25 mouse cellular contexts compared by ENCODE assay signal in genomic region chr16:90465154-90465553, GRCm38 (mm10).
DNase-seq lines count a peak whose midpoint lies in the region; ATAC-seq and TF ChIP-seq lines count a peak whose summit lies in the region.
"Had no signal": no experiment of that assay in that cellular context is flagged by ENCODE, and none has a peak within 500 bp of the region (broad histone marks: within the 10 kb centered on the region; RNA-seq: fewer than 3 reads in every experiment).

No protein-coding gene starts in this region.

- no peak overlapping the region for H3K4me3 ChIP-seq in heart, embryonic 16.5 days (ENCODE audit: low read length)
- no peak overlapping the region for H3K4me3 ChIP-seq in heart, embryonic 11.5 days (ENCODE audit: low read depth, low read length)
- H3K4me3 ChIP-seq in lung, postnatal 0 days (ENCODE audit: low read depth, low read length) = no peak overlapping the region
- H3K4me3 ChIP-seq: forebrain, embryonic 10.5 days; forebrain, embryonic 13.5 days; heart, embryonic 12.5 days had no signal

- 73% methylated on average over 5 of the region's 5 CpGs for WGBS in heart, embryonic 16.5 days
- 79% methylated on average over 5 of the region's 5 CpGs for WGBS in heart, embryonic 11.5 days (ENCODE audit: insufficient replicate concordance)
- 66% methylated on average over 5 of the region's 5 CpGs for WGBS in lung, postnatal 0 days

- H3K9me3 ChIP-seq in heart, embryonic 16.5 days (replicated peaks; ENCODE audit: control insufficient read depth, low read length) = peaks cover 8% of the 10 kb centered on the region
- H3K9me3 ChIP-seq in heart, embryonic 11.5 days (replicated peaks; ENCODE audit: control insufficient read depth, low read length) = no peaks in the 10 kb centered on the region
- H3K9me3 ChIP-seq in lung, postnatal 0 days (ENCODE audit: low read length) = no peaks in the 10 kb centered on the region

- no peak overlapping the region for H3K4me2 ChIP-seq in heart, embryonic 16.5 days (ENCODE audit: low read depth, low read length)
- H3K4me2 ChIP-seq in heart, embryonic 11.5 days = no peak overlapping the region
- no peak overlapping the region for H3K4me2 ChIP-seq in lung, postnatal 0 days (replicated peaks; ENCODE audit: low read depth, low read length)
- H3K4me2 ChIP-seq: forebrain, embryonic 13.5 days; heart, embryonic 12.5 days; hindbrain, embryonic 14.5 days had no signal

- TF ChIP-seq EP300 in lung, postnatal 0 days (IDR thresholded peaks at IDR 0.05) = peak; percentile 77

- no peak for ATAC-seq in heart, embryonic 16.5 days (replicated peaks; ENCODE audit: extremely low read depth, insufficient read depth, low FRiP score)
- no peak for ATAC-seq in heart, embryonic 11.5 days (replicated peaks; ENCODE audit: insufficient number of reproducible peaks, low FRiP score, low TSS enrichment)
- peak; percentile 23; the same call in 1 of the 2 replicates for ATAC-seq in lung, postnatal 0 days
- ATAC-seq: forebrain, embryonic 13.5 days; forebrain, embryonic 16.5 days; hindbrain, postnatal 0 days; inflammation-experienced regulatory T-cells, adult 6 months; intestine, embryonic 16.5 days; Patski had no signal

- peaks cover 21% of the 10 kb centered on the region for H3K36me3 ChIP-seq in heart, embryonic 16.5 days (ENCODE audit: control insufficient read depth, insufficient read depth)
- peaks cover 39% of the 10 kb centered on the region for H3K36me3 ChIP-seq in heart, embryonic 11.5 days (ENCODE audit: control insufficient read depth, insufficient read depth, low read length)
- H3K36me3 ChIP-seq in lung, postnatal 0 days (ENCODE audit: insufficient read depth, low read length) = no peaks in the 10 kb centered on the region
- H3K36me3 ChIP-seq: G1E had no signal

- 0 out of 2 replicates have a peak overlapping the region, but pooled peaks have one; percentile 20 for H3K27ac ChIP-seq in heart, embryonic 16.5 days (ENCODE audit: low read length)
- H3K27ac ChIP-seq in heart, embryonic 11.5 days (ENCODE audit: low read depth, low read length) = no peak overlapping the region
- H3K27ac ChIP-seq in lung, postnatal 0 days (ENCODE audit: low read length) = no peak overlapping the region
- H3K27ac ChIP-seq: forebrain, embryonic 10.5 days; forebrain, embryonic 13.5 days; hindbrain, embryonic 14.5 days; hindbrain, postnatal 0 days had no signal

- H3K4me1 ChIP-seq in heart, embryonic 16.5 days (ENCODE audit: control insufficient read depth, insufficient read depth, low read length) = peaks cover 29% of the 10 kb centered on the region
- H3K4me1 ChIP-seq in heart, embryonic 11.5 days (ENCODE audit: control insufficient read depth, insufficient read depth, low read length) = peaks cover 28% of the 10 kb centered on the region
- H3K4me1 ChIP-seq in lung, postnatal 0 days (ENCODE audit: insufficient read depth, low read depth, low read length) = no peaks in the 10 kb centered on the region

- no peak overlapping the region for H3K9ac ChIP-seq in heart, embryonic 16.5 days (ENCODE audit: low read length)
- no peak overlapping the region for H3K9ac ChIP-seq in heart, embryonic 11.5 days (ENCODE audit: low read depth, low read length)
- no peak overlapping the region for H3K9ac ChIP-seq in lung, postnatal 0 days (replicated peaks; ENCODE audit: low read depth)
- H3K9ac ChIP-seq: forebrain, embryonic 13.5 days; heart, embryonic 12.5 days; hindbrain, embryonic 14.5 days had no signal

- TF ChIP-seq CTCF in lung, postnatal 0 days (IDR thresholded peaks at IDR 0.05) = no peak

- H3K27me3 ChIP-seq in heart, embryonic 16.5 days (ENCODE audit: control insufficient read depth, insufficient read depth, low read length) = no peaks in the 10 kb centered on the region
- H3K27me3 ChIP-seq in heart, embryonic 11.5 days (ENCODE audit: control insufficient read depth, insufficient read depth, low read length) = no peaks in the 10 kb centered on the region
- H3K27me3 ChIP-seq in lung, postnatal 0 days (replicated peaks; ENCODE audit: insufficient read depth, low read length) = no peaks in the 10 kb centered on the region
- H3K27me3 ChIP-seq: forebrain, embryonic 13.5 days; heart, embryonic 12.5 days; Patski had no signal

- DNase-seq in adrenal gland, adult 2 months = peak; percentile 13
- DNase-seq in adrenal gland, adult 18-20 months (ENCODE audit: low spot score in 2 of 2) = no peak
- peak; percentile 32 for DNase-seq in lung, postnatal 0 days (ENCODE audit: low spot score)
- no peak for DNase-seq in lung, postnatal 14 days
- DNase-seq: B cell, adult 2 months; cerebellum, adult 18-20 months; cerebellum, adult 9-10 months; cerebellum, postnatal 14 days; gastrocnemius, postnatal 10 days; gastrocnemius, postnatal 36 days; heart, postnatal 14 days; heart, postnatal 4 days; kidney, adult 18-20 months had no signal

Comparison
In these comparisons a context has a peak if more than half of its experiments do, and no peak if none do; other contexts are left out.
1. DNase-seq: peak in adrenal gland, adult 2 months (single experiment) and lung, postnatal 0 days (single experiment); none in adrenal gland, adult 18-20 months (0 of 2) and lung, postnatal 14 days (single experiment).